Mouse (Mus musculus) urinary bladder, postnatal 4 days (tissue): ENCODE measurements at regions not wholly inside any gene's neighbourhood (a gene's known extent, or its start where the extent isn't known, plus 50 kb on each side); places are given as distances from the start of the nearest gene placed in this dataset.
A peak's percentile ranks its signal among the peaks of the same experiment; 100 is the strongest.

Experiments
- DNase-seq, 2 experiments: peaks; one replicate each; pipeline ENCODE4 v3.0.0; 2021 to 2022; ENCODE audit warnings: low spot score in 2 of 2

- DNase-seq = no peak
These were observed 53.2 kb downstream of the Gas1 start for GRCm38 (mm10) chr13:60123964-60124363.

- no peak for DNase-seq
These were observed 54.0 kb downstream of the Gas1 start for GRCm38 (mm10) chr13:60123174-60123587.

GRCm38 (mm10) chr13:60122341-60123173 lies 54.6 kb downstream of the Gas1 start:
- no peak for DNase-seq

- DNase-seq = no peak
These were observed 65.7 kb downstream of the Gas1 start for GRCm38 (mm10) chr13:60111465-60111864.

- peak; percentile 51 to 63 for DNase-seq
These were observed 66.9 kb downstream of the Gas1 start for GRCm38 (mm10) chr13:60110079-60110846.

DNA sequence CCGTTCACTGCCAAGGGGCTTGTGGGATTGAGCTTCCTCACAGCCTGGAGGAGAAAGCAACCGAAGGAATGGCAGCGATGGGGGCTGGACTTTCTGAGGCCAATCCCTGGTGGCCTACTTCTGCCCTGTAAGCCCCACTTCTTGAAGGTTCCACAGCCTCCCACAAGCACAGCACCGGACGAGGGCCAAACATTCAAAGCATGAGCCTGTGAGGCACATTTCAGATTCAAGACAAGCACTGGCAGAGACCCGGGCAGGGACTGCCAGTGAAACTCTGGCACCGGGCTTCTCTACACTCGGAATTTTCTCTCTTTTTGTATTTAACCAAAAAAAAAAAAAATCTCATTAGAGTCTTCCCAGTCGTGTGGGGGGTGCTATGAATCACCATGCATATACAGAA lies 71.9 kb downstream of the Gas1 start:
- DNase-seq = no peak

- no peak for DNase-seq
These were observed 75.5 kb downstream of the Gas1 start for GRCm38 (mm10) chr13:60101651-60102050.

DNA sequence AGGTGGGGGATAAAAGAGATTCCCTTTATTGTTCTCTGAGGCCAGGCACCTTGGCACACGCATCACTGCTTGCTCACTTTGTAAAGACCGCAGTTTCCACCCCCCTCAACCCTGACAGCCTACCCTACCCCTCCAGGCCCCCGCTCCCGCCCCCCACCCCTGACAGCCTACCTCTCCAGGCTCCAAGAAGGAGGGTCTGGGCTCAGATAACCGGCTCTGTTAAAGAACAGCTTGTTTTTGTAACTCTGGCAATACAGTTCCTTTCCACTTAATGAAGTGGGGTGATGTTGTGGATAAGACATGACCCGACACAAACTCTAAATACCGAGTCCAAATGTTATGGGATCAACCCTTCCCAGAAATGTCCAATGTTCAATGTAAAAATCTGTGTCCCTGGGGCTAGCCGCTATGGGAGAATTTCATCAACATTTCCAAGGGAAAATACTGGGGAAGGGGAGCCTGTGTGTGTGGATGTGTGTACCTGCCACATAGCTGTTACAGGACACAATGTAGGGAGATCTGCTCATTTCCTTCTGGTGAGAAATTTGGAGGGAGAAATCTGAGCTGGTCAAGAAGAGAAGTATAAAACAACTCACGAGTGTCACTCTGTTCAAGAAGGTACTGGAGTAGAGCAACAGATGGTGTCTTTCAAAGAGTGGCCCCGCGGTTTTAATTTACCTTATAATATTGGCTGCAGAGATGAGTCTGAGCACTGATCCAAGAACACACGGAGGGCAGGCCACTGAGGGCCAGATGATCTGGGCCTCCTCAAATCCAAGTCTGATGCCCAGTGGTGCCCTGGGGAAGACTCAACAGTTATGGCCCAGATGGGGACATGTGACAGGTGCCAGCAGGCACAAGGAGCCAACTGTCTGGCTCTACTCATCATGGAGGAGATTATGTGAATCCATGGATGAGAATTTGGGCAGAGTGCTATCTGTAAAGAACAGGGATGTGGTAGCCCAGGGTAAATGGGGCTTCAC lies 76.7 kb downstream of the Gas1 start:
- DNase-seq = no peak

DNA sequence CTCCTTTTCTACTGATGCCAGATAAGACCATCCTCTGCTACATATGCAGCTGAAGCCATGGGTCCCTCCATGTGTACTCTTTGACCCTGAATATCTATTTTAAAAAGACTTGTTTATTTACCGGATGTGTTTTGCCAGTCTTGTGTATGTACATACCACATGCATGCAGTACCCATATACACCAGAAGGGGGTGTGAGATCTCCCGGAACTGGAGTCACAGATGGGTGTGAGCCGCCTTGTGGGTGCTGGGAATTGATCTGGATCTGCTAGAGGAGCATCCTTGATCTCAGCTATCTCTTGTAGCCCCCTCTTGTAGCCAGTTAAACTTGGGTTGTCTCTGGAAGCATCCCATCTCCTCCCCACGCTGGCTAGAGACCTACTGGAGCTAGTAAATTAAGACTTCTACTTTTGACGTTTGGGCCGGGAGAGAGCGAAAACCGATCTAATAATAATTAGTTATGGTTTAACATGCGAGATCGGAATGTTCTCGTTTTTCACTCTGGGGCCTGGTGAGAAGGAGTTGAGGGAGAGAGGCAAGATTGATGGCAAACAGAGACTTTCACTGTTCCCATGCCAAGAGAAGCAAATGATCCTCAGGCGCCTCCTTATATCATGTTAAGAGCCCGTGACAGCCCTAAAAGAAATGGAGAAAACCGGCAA lies 77.6 kb downstream of the Gas1 start:
- peak in 1 of 2 experiments; percentile 31 for DNase-seq

GRCm38 (mm10) chr13:60098394-60098793 lies 78.8 kb downstream of the Gas1 start:
- DNase-seq = no peak

GRCm38 (mm10) chr13:60097776-60098175 lies 79.4 kb downstream of the Gas1 start:
- no peak for DNase-seq

DNA sequence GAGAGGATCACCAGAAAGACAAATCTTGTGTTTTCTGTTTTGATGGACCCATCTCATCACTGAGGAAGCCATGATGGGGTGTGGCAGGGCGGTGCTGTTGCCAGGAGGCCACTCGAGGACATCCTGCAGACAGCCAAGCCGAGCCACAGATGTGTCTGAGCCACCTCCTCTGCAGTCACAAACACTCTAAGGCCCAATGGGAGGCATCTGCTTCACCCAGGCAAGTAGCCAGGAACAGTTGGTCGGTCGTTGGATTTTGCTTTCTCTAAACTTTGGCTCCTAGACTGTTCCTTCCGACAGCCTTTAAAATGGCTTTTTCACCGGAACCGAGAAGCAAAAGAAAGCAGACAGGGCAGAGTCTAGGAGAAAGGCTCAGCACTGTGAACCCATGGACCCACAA lies 90.5 kb downstream of the Gas1 start:
- DNase-seq = no peak

- no peak for DNase-seq
These were observed 92.2 kb downstream of the Gas1 start for GRCm38 (mm10) chr13:60084975-60085374.

DNA sequence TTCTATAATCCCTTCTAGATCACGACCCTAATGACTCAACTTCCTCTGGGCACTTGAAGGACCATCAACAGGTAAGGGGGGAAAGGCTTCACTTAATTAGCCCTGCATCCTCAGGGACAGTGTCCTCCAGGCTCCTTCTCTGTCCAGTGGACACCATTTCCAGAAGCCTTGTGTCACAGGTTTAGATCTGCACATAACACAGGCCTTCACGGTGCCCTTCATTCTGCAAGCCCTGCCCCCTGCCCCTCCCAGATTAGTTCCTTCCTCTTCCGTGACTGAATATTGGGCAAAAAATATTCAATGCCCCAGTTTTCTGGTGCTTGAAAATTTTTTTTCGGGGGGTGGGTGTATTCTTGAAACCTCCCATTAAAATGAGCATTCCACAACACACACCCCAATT lies 92.9 kb downstream of the Gas1 start:
- no peak for DNase-seq

GRCm38 (mm10) chr13:60080113-60080512 lies 97.1 kb downstream of the Gas1 start:
- no peak for DNase-seq

DNA sequence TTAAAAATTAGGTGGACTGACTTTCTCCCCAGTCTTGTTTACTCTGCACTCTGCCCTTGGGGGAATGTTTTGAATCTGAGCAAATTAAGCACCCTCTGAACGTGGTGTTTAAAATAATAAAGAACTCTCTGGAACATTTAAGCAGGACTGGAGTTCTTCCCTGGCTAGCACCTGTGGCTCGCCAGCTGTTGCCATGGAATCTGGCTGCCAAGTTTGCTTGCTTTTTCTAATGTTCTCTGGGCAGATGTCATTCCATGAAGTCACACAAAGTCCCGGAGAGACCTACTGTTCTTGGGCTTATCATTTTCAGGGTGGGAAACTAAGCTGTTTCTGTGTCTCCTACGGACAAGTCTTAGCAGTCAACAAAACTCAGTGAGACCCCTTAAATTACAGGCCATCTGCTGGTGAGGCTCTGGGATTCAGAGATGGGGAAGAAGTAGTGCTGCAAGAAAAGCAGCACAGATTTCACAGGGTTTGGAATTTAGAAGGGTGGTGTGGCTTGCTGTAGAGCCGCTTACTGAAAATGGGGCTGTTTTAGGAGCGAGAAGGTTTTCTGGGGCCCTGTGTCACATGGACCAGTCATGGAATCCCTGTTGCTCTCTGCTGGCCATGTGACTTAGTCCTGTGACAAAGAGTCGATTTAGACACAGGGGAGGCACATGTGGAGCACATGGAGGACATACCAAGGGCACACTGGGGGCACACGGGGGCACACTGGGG lies 98.7 kb downstream of the Gas1 start:
- no peak for DNase-seq

GRCm38 (mm10) chr13:60076147-60076800 lies 100.9 kb downstream of the Gas1 start:
- no peak for DNase-seq

- peak in 1 of 2 experiments; percentile 24 for DNase-seq
These were observed 105.6 kb downstream of the Gas1 start for GRCm38 (mm10) chr13:60071595-60071994.

GRCm38 (mm10) chr13:60069196-60069595 lies 108.0 kb downstream of the Gas1 start:
- DNase-seq = peak; percentile 38 to 68

- DNase-seq = no peak
These were observed 109.8 kb downstream of the Gas1 start for GRCm38 (mm10) chr13:60067325-60067724.
